Mouse (Mus musculus) liver, postnatal 0 days (tissue): ENCODE data around the gene Tspan4. TPM values are rescaled to one million over a fixed set of nuclear protein-coding genes. Genes with fewer than 3 reads are reported as not detected.

ENCODE experiments used
- ATAC-seq: fragments of 200-750 bp; cut with Nextera tagmentation; 2 replicates; pipeline ENCODE4 v1.8.0; 2017; ENCODE audit warnings: mild to moderate bottlenecking, moderate library complexity
- DNase-seq: peaks from one replicate; pipeline ENCODE4 v3.0.0-alpha.2; 2016
- H3K27ac ChIP-seq: fragments of 300-500 bp; sonication (generic); 2 replicates; pipeline ENCODE4 v1.5.1; 2014; ENCODE audit warnings: antibody characterized with exemption, moderate library complexity, mild to moderate bottlenecking, low read depth
- H3K27me3 ChIP-seq: fragments of 300-500 bp; sonication (generic); 2 replicates; pipeline ENCODE4 v1.6.1; 2014; ENCODE audit warnings: low read length, control low read depth, mixed read lengths; ENCODE audit not compliant: insufficient read depth
- H3K36me3 ChIP-seq: fragments of 300-500 bp; sonication (generic); replicated peaks from 2 replicates; pipeline ENCODE4 v1.6.1; 2014; ENCODE audit warnings: mild to moderate bottlenecking, control low read depth, low read length, moderate library complexity, mixed read lengths; ENCODE audit not compliant: insufficient read depth
- H3K4me1 ChIP-seq: fragments of 300-500 bp; sonication (generic); 2 replicates; pipeline ENCODE4 v1.6.1; 2014; ENCODE audit warnings: antibody characterized with exemption, mild to moderate bottlenecking, control low read depth; ENCODE audit not compliant: insufficient read depth
- H3K4me2 ChIP-seq: fragments of 300-500 bp; sonication (generic); 2 replicates; pipeline ENCODE4 v1.6.1; 2014; ENCODE audit warnings: low read depth, mild to moderate bottlenecking, low read length, moderate library complexity, mixed read lengths
- H3K4me3 ChIP-seq: fragments of 300-500 bp; sonication (generic); 2 replicates; pipeline ENCODE4 v1.5.1; 2014; ENCODE audit warnings: low read depth, low read length
- H3K9ac ChIP-seq: fragments of 300-500 bp; sonication (generic); replicated peaks from 2 replicates; pipeline ENCODE4 v1.6.1; 2014; ENCODE audit warnings: mild to moderate bottlenecking, moderate library complexity
- H3K9me3 ChIP-seq: fragments of 300-500 bp; sonication (generic); 2 replicates; pipeline ENCODE4 v1.6.1; 2016; ENCODE audit warnings: mild to moderate bottlenecking, control low read depth, low read length, mixed read lengths
- CTCF ChIP-seq: sonication (generic); IDR thresholded peaks from 2 replicates; pipeline ENCODE4 v1.5.1; 2016; ENCODE audit warnings: antibody characterized with exemption, low read depth
- EP300 ChIP-seq: IDR thresholded peaks from 2 replicates; pipeline ENCODE4 v1.6.1; 2016; ENCODE audit warnings: antibody characterized with exemption, low read depth, mild to moderate bottlenecking
- whole genome bisulfite sequencing: fragments of 180-500 bp; shearing (Covaris S2); extraction: QIAGEN DNeasy Blood & Tissue Kit; methylation state at CpG from one replicate; pipeline ENCODE4 v1.1.7; 2014; ENCODE audit not compliant: insufficient replicate concordance; 5-methylcytosine and 5-hydroxymethylcytosine counted together
- polyA plus RNA-seq: library from polyadenylated mRNA; unstranded; fragments of >200 nt; fragmentation: Nextera tagmentation; extraction: Ambion mirVana; gene quantifications from 2 replicates; pipeline ENCODE4 v1.2.1, GENCODE M21; 2015

Gene Tspan4
- polyA plus RNA-seq, 1 experiment from 2014 or later, result 72.2 TPM

- H3K9ac ChIP-seq, result peak overlapping the region; percentile 12; the same call in 1 of the 2 replicates
Measured at GRCm38 (mm10) chr7:141463824-141464602, 11.0 kb upstream of the Tspan4 start.

GRCm38 (mm10) chr7:141464603-141465201, 10.3 kb upstream of the Tspan4 start:
- Histone ChIP-seq H3K4me3 (peak overlapping the region; percentile 3; the same call in 1 of the 2 replicates), H3K27ac (peak overlapping the region; percentile 31; the same call in 1 of the 2 replicates), H3K9ac (peak overlapping the region; percentile 12; the same call in 1 of the 2 replicates), H3K4me2 (peak overlapping the region; percentile 40), H3K9me3 (no peaks in the 10 kb centered on the region), H3K4me1 (peaks cover 49% of the 10 kb centered on the region), H3K36me3 (peaks cover 7% of the 10 kb centered on the region), H3K27me3 (peaks cover 48% of the 10 kb centered on the region)
- DNase-seq, result peak; percentile 44
- TF ChIP-seq CTCF (no peak), EP300 (no peak)
- 10% methylated on average over 30 of the region's 38 CpGs for WGBS
- ATAC-seq, result no peak

More at GRCm38 (mm10) chr7:141463824-141464602, 11.0 kb upstream of the Tspan4 start:
- 30% methylated on average over 12 of the region's 12 CpGs for WGBS
- ATAC-seq (no peak), DNase-seq (no peak)
- TF ChIP-seq EP300, result no peak
- no peak for TF ChIP-seq CTCF
- H3K4me1 ChIP-seq, result peaks cover 43% of the 10 kb centered on the region
- peaks cover 48% of the 10 kb centered on the region for H3K27me3 ChIP-seq
- peak overlapping the region; percentile 3; the same call in 1 of the 2 replicates for H3K4me3 ChIP-seq
- H3K9me3 ChIP-seq, result no peaks in the 10 kb centered on the region
- peaks cover 11% of the 10 kb centered on the region for H3K36me3 ChIP-seq
- H3K27ac ChIP-seq, result peak overlapping the region; percentile 32; the same call in 1 of the 2 replicates
- H3K4me2 ChIP-seq, result peak overlapping the region; percentile 40

- Histone ChIP-seq H3K4me1 (peaks cover 49% of the 10 kb centered on the region), H3K4me3 (no peak overlapping the region), H3K27ac (no peak overlapping the region), H3K27me3 (peaks cover 48% of the 10 kb centered on the region), H3K9me3 (no peaks in the 10 kb centered on the region), H3K9ac (no peak overlapping the region), H3K4me2 (no peak overlapping the region), H3K36me3 (peaks cover 11% of the 10 kb centered on the region)
- ATAC-seq (no peak), DNase-seq (peak; percentile 21)
- no peak for TF ChIP-seq CTCF
- TF ChIP-seq EP300, result no peak
- 58% methylated on average over 8 of the region's 10 CpGs for WGBS
Measured at GRCm38 (mm10) chr7:141465388-141466044, 9.5 kb upstream of the Tspan4 start.

GRCm38 (mm10) chr7:141466045-141466394, 9.0 kb upstream of the Tspan4 start:
- 69% methylated on average over 7 of the region's 7 CpGs for WGBS
- ATAC-seq (no peak), DNase-seq (peak; percentile 38)
- H3K9ac ChIP-seq, result no peak overlapping the region
- H3K36me3 ChIP-seq, result peaks cover 16% of the 10 kb centered on the region
- no peaks in the 10 kb centered on the region for H3K9me3 ChIP-seq
- H3K4me2 ChIP-seq, result no peak overlapping the region
- peaks cover 43% of the 10 kb centered on the region for H3K27me3 ChIP-seq
- no peak overlapping the region for H3K4me3 ChIP-seq
- H3K4me1 ChIP-seq, result peaks cover 49% of the 10 kb centered on the region
- TF ChIP-seq EP300 (no peak), CTCF (no peak)
- H3K27ac ChIP-seq, result no peak overlapping the region

- no peaks in the 10 kb centered on the region for H3K9me3 ChIP-seq
- no peak for DNase-seq
- H3K4me2 ChIP-seq, result peak overlapping the region; percentile 89
- TF ChIP-seq EP300, result no peak
- no peak for TF ChIP-seq CTCF
- peak overlapping the region; percentile 86 for H3K27ac ChIP-seq
- 62% methylated on average over 10 of the region's 10 CpGs for WGBS
- peaks cover 47% of the 10 kb centered on the region for H3K4me1 ChIP-seq
- peak overlapping the region; percentile 76 for H3K4me3 ChIP-seq
- H3K9ac ChIP-seq, result peak overlapping the region; percentile 84
- no peak for ATAC-seq
- H3K27me3 ChIP-seq, result peaks cover 38% of the 10 kb centered on the region
- H3K36me3 ChIP-seq, result peaks cover 23% of the 10 kb centered on the region
Measured at GRCm38 (mm10) chr7:141466607-141467148, 8.4 kb upstream of the Tspan4 start.
